Mouse (Mus musculus) gastrocnemius, postnatal 36 days (tissue): ENCODE data around the gene Cacna1a. TPM values are rescaled to one million over a fixed set of nuclear protein-coding genes. Genes with fewer than 3 reads are reported as not detected.
"Not testable (repeated sequence)": the region's sequence is repeated elsewhere in the genome, so short reads cannot be mapped to it uniquely, and the experiment has no call there.

Experiments
- DNase-seq, 2 experiments: peaks; one replicate each; pipeline ENCODE4 v3.0.0; 2022
- intact Hi-C: fragments of 180-260 bp; cut with DNase I; formaldehyde crosslinking; loops from one replicate; pipeline ENCODE4 v1.15.1; 2025
- total RNA-seq, 2 experiments: library from RNA; stranded (reverse); gene quantifications; 2 replicates each; pipeline ENCODE4 v1.2.3; 2021

The Cacna1a gene
- total RNA-seq, 2 experiments from 2014 or later: 3.3 to 3.8 TPM

- intact Hi-C loops: no loop called here
- no peak for DNase-seq
These were observed 280.7 kb downstream of the Cacna1a start for GRCm38 (mm10) chr8:84668731-84669485.

GRCm38 (mm10) chr8:84670295-84671006 is 282.2 kb downstream of the Cacna1a start:
- intact Hi-C loops: loop anchor here (2.0 kb wide), 1 partner anchor 14 kb away; no protein-coding TSS in a partner anchor
- DNase-seq: not testable (repeated sequence)

- intact Hi-C loops: no loop called here
- no peak for DNase-seq
These were observed 289.1 kb downstream of the Cacna1a start for GRCm38 (mm10) chr8:84677305-84677704.

DNA sequence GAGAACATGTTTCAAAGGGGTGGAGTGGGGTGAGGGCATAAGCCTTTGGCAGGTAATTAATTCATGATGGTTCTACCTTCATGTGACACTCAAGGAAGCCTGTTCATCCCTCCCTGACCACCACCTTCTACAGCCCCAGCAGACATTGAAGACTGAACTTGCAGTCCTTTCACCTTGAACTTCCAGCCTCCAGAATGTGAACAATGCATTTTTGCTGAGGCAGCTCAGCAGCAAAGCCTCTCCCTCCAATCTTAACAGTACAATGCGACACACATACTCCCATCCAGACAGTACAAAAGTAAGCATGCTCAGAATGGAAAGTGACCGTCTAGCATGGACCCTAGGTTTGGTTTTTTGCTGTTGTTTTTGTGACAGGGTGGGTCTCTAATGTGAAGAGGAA is 293.2 kb downstream of the Cacna1a start:
- DNase-seq: no peak
- intact Hi-C loops: no loop called here

DNA sequence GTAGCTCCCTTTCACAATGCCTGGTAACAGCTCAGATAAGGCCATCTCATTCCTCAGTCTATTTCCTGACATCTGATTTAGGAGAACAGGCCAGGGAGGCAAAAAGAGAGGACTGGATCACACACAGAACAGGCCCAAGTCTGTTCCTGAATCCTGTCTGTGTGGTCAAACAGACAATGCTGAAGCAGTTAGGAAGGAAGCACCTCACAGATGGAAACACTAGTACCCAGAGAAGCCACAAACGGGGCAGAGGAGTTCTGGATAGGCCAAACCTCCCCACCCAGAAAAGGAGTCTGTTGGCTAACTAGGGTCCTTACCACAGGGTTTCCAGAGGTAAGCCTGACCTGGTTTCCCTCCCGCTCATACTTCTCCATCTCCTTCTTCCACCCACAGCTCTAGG is 294.0 kb downstream of the Cacna1a start:
- intact Hi-C loops: no loop called here
- DNase-seq: no peak

DNA sequence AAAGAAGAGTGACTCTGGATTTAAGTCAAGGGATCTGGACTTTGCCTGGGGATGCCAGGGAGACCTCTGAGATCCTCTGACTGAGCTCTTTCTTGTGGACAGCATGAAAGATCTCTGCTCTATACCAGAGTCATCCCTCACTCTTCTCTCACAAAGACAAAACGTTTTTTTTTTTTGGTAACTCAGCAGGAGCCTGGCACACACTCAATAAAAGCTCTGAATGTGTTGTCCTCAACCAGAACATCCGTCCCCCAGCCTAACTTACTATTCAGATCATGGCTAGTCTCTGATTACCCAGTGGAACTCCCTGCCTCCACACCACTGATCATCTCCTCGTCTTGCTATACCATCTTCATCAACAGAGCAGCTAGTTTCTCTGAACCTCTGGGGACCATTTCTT is 296.3 kb downstream of the Cacna1a start:
- intact Hi-C loops: loop anchor here (2.0 kb wide), 1 partner anchor 14 kb away; no protein-coding TSS in a partner anchor
- DNase-seq: no peak

DNA sequence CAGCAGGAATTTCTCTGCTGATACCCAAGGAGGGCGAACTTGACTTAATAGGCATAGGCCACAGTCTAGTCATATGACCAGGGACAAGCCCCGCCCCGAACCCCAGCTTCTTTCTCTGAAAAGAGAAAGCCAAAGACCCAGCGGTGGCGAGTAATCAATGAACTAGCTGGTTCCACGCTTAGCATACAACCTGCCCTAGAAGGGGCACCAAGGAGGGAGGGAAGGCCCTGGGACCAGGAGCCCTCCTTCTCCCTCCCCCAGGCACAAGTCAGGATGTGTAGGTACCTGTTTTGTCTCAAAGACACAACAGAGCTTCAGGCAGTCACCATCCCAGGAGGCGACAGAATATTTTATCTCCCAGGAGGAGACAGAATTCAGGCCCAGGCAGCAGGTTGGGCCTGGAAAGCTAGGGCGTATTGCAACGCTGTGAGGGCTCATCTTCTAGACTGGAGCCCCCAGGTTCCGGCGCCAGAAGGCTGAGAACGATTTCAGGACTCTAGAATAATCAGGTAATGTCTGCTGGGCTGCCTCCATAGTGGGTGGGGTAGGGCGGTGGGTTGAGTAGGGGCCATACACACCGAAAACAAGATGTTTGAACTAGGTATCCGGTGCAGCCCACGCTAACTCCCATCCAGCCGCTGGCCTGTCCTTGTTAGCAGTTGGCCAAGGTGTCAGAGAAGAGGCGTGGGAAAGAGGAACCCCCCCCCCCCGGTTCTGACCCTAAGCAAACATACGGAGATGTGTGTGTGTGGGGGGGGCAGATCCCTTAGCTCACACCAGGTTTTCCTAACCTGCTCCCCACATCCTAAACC is 298.2 kb downstream of the Cacna1a start, which contains the start of gene Trmt1:
Gene Trmt1, plus strand, starts transcription at position 117 of the 812 bp plus-strand sequence.
- DNase-seq: peak in 1 of 2 experiments; percentile 22
- intact Hi-C loops: no loop called here

GRCm38 (mm10) chr8:84687003-84687704 is 298.9 kb downstream of the Cacna1a start:
- intact Hi-C loops: no loop called here

DNA sequence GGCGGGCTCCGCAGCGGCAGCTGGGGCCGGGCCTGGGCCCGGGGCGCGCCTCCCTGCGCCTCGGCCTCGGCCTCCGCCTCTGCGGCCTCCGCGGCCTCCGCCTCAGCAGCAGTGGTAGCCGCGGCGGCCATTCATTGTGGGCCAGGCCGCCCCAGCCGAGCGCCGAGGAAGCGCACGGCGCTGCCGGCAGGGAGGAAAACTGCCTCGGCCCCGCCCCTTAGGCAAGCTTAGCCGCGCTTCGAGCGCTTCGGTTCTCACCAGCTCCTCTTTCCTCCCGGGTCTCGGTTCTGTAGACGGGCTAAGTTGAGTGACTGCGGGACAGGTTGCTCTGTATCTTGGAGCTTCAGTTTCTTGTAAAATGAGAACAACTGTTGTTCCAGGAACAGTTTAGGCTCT is 299.5 kb downstream of the Cacna1a start, which contains the start of gene Nacc1:
Gene Nacc1, minus strand, starts transcription at position 158 of the 396 bp plus-strand sequence.
- intact Hi-C loops: no loop called here
- DNase-seq: peak; percentile 69 to 81

More at GRCm38 (mm10) chr8:84687003-84687704, 298.9 kb downstream of the Cacna1a start:
- peak in 1 of 2 experiments; percentile 20 for DNase-seq

- peak; percentile 67 to 82 for DNase-seq
- intact Hi-C loops: no loop called here
These were observed 301.1 kb downstream of the Cacna1a start for GRCm38 (mm10) chr8:84689091-84689915.

Other genes with a start within 250 kb of the Cacna1a start
- gene Cc2d1a, start 240.5 kb upstream of the Cacna1a start, total RNA-seq: 10 to 100 TPM; 15.7 to 16.1 TPM
- under 1 TPM in 1 of 2 experiments, not detected in 1; 0.28 TPM for gene 4930432K21Rik, start 240.4 kb upstream of the Cacna1a start, total RNA-seq
- not detected for gene Nanos3, start 203.2 kb upstream of the Cacna1a start, total RNA-seq
- 1 to 10 TPM; 7.1 to 8.4 TPM for gene Zswim4, start 151.4 kb upstream of the Cacna1a start, total RNA-seq
- 100 to 1,000 TPM; 166 to 182 TPM for gene D8Ertd738e, start 138.7 kb upstream of the Cacna1a start, total RNA-seq
- gene Mri1, start 131.1 kb upstream of the Cacna1a start, total RNA-seq: 10 to 100 TPM; 11.0 to 17.3 TPM
- 1 to 10 TPM; 5.0 to 8.7 TPM for gene Ccdc130, start 118.1 kb upstream of the Cacna1a start, total RNA-seq